Mouse (Mus musculus) spleen, embryonic (tissue): ENCODE data around the gene Ddx4.
"Not testable (repeated sequence)": the region's sequence is repeated elsewhere in the genome, so short reads cannot be mapped to it uniquely, and the experiment has no call there.

Source experiments
- CTCF ChIA-PET: fragments of 350-600 bp; sonication (Branson Sonifier 250); formaldehyde crosslinking; loops from one replicate; lab custom pipeline; 2022; lab: Charles Lee

Ddx4 gene

DNA sequence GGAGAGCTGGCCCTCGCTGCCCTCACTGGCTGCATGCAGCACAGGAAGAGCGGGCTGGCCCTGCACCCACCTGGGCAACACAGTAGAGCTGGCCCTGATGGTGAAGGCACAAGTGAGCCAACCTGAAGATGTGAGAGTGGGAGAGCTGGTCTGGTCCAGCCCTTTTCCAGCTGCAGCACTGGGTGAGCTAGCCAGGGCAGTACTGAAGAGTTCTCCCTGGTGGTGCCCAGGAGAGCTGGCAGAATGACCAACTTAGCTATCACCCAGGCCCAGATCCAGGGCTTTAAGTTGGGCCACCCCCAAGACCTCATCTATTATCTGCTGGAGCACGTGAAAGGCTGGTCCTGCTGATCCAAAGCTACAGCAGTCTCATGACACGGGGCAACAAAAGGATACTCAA lies 13.2 kb downstream of the Ddx4 start:
- CTCF ChIA-PET = interaction anchor here (1.1 kb wide), 1 partner anchor 13 kb away, joined by 4 read pairs; no protein-coding TSS in a partner anchor

DNA sequence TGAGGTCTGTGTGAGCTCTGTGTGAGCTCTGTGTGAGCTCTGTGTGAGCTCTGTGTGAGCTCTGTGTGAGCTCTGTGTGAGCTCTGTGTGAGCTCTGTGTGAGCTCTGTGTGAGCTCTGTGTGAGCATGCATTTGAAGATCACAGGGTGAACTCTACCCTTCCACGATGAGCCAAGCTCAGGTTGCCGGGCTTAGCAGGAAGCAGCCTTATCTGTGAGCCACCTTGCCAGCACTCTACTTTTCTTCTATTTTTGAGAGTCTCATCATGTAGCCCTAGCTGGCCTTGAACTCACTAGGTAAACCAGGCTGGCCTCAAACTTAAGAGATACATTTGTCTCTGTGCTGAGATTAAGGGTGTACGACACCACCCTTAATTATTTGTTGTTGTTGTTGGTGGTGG lies 15.8 kb downstream of the Ddx4 start:
- CTCF ChIA-PET = no interaction called here

DNA sequence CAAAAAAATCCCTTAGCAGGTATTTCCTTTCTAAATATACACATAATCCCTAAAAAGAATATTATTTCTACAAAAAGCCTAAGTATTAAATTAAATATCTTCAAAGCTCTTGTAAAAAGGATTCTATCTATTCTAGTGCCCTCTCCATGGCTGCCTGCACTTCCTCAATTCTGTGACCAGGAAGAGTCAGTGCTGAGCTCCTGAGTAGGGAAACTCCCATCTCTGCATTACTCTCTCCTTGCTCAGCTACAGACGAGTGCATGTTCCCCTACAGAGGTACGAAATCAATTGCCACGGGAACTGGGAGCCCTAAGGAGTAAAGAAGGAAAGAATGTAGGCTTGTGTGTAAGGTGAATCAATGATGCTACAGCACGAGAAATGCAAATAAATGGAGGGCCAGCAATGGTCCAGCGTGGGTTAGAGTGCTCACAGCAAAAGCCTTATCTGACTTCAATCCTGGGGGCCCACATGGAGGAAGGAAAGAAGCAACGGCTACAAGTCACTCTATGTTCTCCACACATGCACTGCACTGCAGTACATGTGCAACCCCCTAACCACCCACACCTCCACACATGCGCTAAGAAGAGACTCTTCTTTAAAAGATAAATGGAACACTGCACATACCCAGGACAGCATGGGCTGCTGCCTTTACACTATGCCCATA lies 17.0 kb downstream of the Ddx4 start:
- CTCF ChIA-PET = no interaction called here

DNA sequence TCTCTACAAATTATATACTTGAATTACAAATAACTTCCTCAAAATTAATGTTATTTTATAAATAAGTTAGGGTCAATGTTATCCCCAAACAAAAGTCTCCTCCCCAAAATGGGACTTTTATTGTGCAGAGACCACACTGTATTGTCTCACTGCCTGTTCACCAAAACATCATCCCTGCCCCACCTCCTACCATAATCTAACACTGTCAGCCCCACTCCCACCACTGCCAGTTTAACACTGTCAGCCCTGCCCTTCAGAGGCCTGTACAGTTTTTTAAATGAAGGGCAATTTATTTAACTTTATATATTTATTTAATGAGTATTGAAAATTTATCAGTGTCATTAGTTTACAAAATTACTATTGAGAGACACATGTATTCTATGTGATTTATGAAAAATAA lies 26.7 kb downstream of the Ddx4 start:
- CTCF ChIA-PET = no interaction called here

DNA sequence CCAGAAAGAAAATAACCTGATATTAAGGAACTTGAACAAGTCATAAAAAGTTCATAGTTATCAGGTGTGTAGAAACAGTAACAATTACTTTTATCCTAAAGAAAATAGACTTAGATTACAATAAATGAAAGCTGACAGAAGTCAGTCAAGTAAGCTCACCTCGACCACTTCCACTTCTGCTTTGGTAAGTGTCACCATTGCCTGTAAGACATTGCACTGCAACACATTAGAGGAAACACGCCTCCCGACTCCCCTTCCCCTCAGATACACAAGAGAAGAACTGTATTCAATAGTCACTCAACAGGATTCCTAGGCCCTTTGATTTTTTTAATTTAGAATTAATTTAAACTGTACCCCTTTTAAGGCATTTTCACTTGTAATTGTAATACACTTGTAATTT lies 27.7 kb downstream of the Ddx4 start:
- CTCF ChIA-PET = no interaction called here

DNA sequence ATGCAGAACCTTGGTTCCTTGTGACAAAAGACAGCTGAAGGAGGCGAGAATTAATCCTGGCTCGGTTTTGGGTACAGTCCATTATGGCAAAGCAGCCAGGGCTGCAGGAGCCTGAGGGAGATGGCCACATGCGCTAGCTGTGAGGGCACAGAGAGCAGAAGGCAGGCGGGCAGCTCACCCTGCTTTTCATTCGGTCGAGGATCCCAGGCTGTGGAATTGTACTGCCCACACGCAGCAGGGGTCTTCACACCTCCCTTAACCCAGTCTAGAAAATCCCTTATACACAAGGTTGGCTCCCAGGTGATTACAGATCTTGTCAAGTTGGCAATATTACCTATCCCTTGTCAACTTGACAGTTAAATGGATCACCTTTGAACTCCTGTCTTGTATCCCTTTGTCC lies 28.6 kb downstream of the Ddx4 start:
- CTCF ChIA-PET = no interaction called here

DNA sequence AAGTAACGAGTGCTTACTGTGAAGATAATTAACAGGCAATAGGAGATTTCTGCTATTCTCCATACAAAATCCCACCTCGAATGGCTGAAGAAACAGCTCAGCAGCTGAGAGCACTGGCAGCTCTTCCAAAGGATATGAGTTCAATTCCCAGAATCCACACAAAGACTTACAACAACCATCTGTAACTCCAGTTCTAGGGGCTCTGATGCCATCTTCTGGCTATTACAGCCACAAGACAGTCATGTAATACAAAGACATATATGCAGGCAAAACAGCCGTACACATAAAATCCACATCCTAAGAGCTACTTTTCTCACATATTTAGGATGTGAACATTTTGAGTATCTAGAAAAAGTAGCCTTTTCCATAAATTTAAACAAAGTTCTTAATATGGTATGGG lies 30.7 kb downstream of the Ddx4 start:
- CTCF ChIA-PET = no interaction called here

DNA sequence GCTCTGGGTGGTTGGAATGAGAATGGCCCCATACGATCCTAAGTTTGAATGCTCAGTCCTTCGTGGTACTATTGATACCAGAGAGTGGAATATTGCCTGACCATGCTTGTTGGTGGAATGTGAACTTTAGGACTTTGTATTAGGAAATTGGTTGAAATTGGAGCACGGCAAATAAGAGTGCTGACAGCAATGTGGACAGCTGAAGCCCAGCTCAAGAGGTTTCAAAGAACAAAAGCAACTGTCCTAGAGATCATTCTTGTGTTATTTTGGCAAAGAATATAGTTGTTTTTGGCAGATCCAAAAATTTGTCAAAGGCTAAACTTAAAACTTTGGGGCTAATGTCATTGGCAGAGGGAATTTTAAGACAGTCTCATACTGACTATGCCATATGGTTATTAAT lies 43.7 kb downstream of the Ddx4 start:
- CTCF ChIA-PET = no interaction called here

DNA sequence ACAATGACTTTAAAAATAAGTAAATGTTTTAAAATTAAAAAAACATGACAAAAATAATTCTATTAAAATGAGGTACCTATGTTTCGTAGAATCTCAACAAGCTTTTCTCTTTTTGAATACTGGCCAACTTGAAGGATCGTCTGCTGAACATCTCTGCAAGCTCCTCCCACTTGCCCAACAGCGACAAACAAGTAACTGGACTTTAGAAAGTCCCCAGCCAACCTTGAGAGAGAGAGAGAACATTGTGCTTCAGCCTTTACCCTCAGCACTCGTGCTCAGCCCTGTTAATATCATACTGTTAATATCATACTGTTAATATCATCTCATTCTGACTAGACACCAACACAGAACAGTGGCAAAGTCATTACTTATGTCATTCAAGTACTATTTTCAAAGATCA lies 47.9 kb downstream of the Ddx4 start:
- CTCF ChIA-PET = no interaction called here

DNA sequence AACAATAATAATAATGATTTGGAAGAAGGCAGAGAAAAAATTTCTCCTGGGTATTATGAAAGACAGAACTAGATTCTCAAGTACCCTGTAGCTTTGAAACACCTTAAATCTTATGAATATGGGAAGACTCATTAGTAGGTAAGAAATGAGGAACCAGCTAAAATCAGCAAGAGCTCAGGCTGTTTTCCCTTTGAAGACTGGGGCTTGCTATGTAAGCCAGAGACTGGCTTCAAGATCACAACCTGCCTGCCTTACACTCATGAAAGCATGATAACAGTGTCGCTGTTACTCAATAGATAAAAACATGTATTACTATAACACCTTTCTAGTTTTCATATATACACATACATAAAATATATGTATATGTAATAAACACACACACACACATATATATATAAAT lies 48.4 kb downstream of the Ddx4 start:
- CTCF ChIA-PET = no interaction called here

DNA sequence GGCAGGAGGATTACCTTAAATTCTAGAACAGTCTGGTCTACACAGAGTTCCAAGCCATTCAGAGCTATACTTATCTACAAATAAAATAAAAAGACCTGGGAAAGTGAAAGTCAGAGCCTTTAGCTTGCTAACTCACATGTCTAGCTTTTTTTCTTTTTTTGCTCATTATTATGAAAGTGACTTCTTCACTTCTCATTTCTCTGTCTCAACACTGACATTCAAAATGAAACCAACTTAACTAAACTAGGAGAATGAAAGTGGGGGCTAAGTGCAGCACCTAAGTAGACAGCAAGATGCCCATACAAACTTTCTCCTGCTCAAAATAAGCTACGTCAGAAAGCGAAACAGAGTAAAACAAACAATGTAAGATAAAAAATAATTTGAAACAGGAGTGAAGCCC lies 49.7 kb downstream of the Ddx4 start:
- CTCF ChIA-PET = no interaction called here

DNA sequence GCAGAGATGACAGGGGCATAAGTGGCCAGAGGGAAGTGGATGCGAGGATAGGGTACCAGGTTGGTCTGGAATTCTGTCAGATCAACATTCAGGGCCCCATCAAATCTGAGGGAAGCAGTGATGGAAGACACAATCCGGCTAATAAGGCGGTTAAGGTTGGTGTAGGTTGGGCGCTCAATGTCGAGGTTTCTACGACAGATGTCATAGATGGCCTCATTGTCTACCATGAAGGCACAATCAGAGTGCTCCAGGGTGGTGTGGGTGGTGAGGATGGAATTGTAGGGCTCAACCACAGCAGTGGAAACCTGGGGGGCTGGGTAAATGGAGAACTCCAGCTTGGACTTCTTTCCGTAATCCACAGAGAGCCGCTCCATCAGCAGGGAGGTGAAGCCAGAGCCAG lies 58.0 kb downstream of the Ddx4 start, which contains the start of gene Il31ra:
Gene Il31ra, minus strand, starts transcription at position 101 of the 400 bp plus-strand sequence.
- CTCF ChIA-PET = not testable (repeated sequence)

DNA sequence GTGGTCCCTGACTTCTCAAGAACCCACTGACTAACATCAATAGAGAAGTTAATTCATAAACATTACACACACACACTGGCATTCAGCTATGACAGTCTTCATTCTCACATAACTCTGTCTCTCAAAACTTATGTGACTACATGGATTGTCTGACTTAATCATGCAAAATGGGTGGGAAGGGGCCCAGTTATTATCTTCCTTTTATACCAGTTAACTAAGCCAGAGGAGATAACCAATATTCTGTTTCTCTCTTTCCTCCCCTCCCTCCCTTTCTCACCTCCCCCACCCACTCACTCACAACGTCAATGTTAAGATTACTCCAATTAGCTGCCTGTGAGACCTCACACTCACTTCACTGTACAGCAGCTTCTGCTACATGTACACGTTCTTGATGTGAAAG lies 62.0 kb downstream of the Ddx4 start:
- CTCF ChIA-PET = no interaction called here

DNA sequence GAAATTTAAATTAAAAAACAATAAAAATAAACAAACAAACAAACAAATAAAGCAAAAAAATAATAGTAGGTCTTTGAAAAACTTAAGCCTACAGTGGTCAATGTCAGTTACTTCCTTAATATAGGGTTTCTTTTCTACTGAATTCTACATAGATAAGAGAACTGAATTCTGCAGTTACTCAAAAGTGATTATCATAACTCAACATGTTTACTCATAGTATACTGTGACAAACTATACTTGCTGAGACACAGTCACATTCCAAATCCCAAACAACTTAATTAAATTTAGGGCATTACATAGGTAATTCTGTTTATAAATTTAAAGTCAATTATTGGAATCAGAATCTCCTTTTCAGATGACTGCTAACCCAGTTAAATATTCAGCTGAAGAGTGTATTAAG lies 62.6 kb downstream of the Ddx4 start:
- CTCF ChIA-PET = no interaction called here

DNA sequence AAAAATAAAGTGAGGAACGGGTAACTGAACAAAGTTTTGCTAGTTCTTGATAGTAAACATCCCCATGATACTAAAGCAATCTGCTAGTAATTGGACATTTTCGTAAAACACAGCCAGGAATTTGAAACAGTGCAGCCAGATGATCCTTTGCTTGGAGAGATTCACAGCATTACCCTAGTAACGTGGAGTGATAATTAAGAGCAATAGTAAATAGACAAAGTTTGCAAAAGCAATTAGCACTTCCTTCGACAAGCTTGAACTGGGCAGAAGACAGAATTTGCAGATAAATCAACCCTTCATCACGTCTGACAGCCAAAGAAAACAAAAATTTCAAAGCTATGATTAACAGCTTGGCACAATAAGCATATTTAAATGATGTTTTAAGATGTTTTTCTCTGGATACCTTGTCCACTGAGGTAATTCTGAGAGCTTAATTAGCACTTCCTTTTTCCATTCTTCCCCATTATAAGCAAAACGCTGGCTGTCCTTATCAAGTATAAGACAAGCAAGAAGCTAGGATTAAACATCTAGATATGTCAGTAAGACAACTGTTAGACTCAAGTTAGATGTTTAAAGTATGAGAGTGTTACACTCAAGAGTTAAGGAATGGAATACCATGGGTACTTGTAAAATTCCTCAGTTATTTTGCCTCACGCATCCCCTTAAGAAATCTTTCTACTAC lies 67.6 kb downstream of the Ddx4 start:
- CTCF ChIA-PET = no interaction called here

DNA sequence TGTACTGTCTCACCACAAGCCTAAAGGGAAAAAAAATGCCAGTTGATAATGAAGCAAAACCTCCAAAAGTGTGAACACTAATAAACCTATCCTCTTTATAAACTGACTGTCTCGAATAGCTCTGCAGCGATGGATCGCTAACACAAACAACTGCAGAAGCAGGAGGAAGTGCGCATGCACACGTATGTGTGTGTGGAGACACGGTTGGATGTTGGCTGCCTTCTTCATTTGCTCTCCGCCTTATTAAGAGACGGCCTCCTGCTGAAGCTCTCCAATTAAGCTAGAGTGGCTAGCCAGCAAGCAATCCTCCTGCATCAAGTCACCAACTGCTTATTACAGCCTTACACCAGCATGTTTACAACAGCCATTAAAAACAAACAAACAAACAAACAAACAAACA lies 70.0 kb downstream of the Ddx4 start:
- CTCF ChIA-PET = no interaction called here

DNA sequence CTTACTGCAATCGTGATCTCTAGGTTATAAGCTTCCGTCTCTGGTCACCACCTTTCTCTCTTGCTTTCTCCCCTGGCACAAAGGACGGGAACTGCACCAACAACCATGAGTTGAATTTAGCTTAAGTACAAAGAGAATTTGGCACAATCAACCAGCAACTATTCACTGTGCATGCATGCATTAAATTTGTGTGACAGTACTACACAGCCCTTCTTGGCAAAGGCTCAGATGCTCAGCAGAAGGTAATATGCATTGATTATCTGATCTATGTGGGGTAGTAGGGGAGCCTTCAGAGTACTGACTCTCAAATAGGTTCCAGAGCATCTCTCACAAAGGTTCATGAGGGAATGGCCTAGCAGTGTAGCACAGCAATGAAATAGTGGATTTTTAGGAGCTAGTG lies 70.5 kb downstream of the Ddx4 start:
- CTCF ChIA-PET = no interaction called here

DNA sequence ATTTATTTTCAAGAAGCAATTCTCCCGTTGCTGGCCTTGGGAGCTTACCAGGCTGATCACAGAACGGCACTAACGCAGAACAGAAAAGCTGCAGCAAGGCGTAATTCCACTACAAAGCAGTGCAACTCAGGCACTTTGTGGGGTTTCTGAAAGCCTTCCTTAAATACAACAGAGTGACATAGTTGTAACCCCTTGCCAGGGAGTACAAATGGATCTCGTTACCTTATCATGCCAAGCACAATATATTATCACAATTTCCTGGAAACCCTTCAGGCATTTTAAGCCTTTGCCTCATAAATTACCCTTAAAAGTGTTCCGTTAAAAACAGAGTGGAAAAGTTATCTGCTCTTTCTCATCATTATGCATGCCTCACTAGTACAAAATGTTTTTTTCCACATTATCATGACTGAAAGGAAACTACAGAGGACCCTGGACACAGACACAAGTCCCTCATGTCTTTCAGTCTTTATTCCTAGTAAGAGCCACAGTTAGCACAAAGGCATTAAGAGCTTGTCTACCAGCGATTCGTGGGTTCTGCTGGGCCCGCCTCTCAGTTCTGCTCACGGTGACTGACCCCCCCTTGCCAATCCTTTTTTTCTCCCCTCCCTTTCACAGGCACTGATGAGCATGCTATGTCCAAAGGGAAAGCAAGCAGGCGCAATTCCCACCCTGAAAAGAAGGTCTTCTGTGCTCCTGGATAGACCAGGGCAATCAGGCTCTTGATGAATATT lies 71.5 kb downstream of the Ddx4 start:
- CTCF ChIA-PET = no interaction called here

DNA sequence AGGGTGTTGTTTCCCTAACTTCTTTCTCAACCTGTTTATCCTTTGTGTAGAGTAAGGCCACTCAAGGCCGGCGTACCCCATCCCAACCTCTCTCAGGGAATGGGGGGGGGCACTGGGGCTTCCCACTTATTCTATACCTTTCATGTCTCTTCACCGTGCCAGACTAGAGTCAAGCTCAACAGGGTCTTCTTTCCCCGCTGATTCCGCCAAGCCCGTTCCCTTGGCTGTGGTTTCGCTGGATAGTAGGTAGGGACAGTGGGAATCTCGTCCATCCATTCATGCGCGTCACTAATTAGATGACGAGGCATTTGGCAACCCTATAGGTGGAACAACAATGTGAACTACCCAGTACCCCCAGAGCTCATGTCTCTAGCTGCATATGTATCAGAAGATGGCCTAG lies 74.2 kb downstream of the Ddx4 start:
- CTCF ChIA-PET = interaction anchor here (0.7 kb wide), 1 partner anchor 830 kb away, joined by 7 read pairs; no protein-coding TSS in a partner anchor

DNA sequence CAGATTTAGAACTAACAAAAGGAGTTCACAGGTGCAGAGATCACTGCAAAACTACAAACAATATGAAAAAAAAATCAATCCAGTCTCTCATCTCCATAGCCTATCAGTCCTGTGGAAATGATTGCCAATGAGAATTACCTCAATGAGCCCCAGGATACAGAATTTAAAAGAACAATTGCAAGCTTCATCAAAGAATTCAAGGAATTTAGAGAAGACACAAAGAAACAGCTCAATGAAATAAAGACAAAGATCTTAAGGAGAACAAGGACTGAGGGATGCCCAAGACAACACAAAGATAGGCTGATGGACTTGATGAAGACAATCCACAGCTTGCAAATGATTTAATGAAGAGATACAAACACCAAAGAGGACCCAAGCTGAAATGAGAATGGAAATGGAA lies 78.5 kb downstream of the Ddx4 start:
- CTCF ChIA-PET = interaction anchor here (0.6 kb wide), 3 partner anchors 33 to 659 kb away, joined by 3 to 7 read pairs (median 3); no protein-coding TSS in a partner anchor

DNA sequence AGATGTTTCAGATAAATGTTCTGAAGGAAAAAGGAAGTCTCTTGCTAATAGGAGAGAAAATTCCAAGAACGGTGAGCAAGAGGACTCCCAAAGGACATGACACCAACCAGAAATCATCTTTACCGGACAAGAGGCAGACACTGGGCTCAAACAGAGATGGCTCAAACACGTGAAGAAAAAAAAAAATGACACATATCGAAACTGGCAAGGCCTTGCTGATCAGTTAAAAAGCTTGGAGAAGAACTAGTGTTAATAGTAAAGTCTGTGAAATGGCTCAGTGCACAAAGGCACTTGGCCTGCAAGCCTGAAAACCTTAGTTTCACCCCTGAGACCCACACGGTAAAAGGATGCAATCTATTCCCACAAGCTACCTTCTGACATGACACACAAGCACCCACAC lies 81.5 kb downstream of the Ddx4 start:
- CTCF ChIA-PET = interaction anchor here (0.7 kb wide), 1 partner anchor 16 kb away, joined by 7 read pairs; no protein-coding TSS in a partner anchor

DNA sequence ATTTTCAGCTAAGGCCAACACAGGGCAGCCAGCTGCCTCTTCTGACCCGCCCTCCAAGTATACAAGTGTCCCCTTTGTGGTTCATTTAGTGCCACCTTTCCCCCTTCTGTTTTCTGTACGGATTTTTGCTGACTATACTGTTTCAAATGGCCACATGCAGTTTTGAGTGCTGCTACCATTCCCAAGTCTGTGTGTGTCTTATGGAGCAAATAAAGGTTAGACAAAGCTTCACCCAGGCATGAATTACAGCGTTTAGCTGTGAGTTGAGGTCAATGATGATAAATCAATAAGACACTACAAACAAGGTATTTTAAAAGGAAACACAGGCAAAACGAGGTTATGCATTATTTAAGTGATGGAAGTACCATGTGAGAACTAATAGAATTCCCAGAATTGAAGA lies 82.7 kb downstream of the Ddx4 start:
- CTCF ChIA-PET = interaction anchor here (0.7 kb wide), 1 partner anchor 99 kb away, joined by 12 read pairs; no protein-coding TSS in a partner anchor
